Mouse (Mus musculus) forebrain, embryonic 12.5 days (tissue): ENCODE measurements around the gene Olfr1230. TPM values are rescaled to one million over a fixed set of nuclear protein-coding genes. Genes with fewer than 3 reads are reported as not detected.

ENCODE experiments used
- ATAC-seq: fragments of 200-750 bp; cut with Nextera tagmentation; 2 replicates; pipeline ENCODE4 v1.8.0; 2017; ENCODE audit warnings: moderate TSS enrichment; ENCODE audit not compliant: low FRiP score
- H3K27ac ChIP-seq: fragments of 300-500 bp; sonication (generic); 2 replicates; pipeline ENCODE4 v1.5.1; 2016; ENCODE audit warnings: mild to moderate bottlenecking
- H3K27me3 ChIP-seq: fragments of 300-500 bp; sonication (generic); 2 replicates; pipeline ENCODE4 v1.6.1; 2016; ENCODE audit warnings: mild to moderate bottlenecking
- H3K36me3 ChIP-seq: fragments of 300-500 bp; sonication (generic); replicated peaks from 2 replicates; pipeline ENCODE4 v1.6.1; 2016; ENCODE audit warnings: mild to moderate bottlenecking
- H3K4me1 ChIP-seq: fragments of 300-500 bp; sonication (generic); 2 replicates; pipeline ENCODE4 v1.6.1; 2016
- H3K4me2 ChIP-seq: fragments of 300-500 bp; sonication (generic); 2 replicates; pipeline ENCODE4 v1.6.1; 2016; ENCODE audit warnings: mild to moderate bottlenecking, moderate library complexity
- H3K4me3 ChIP-seq: fragments of 300-500 bp; sonication (generic); replicated peaks from 2 replicates; pipeline ENCODE4 v1.5.1; 2016; ENCODE audit warnings: mild to moderate bottlenecking
- H3K9ac ChIP-seq: fragments of 300-500 bp; sonication (generic); 2 replicates; pipeline ENCODE4 v1.6.1; 2016; ENCODE audit warnings: mild to moderate bottlenecking
- H3K9me3 ChIP-seq: fragments of 300-500 bp; sonication (generic); 2 replicates; pipeline ENCODE4 v1.6.1; 2016
- WGBS: fragments of 180-500 bp; shearing (Covaris S2); methylation state at CpG from one replicate; pipeline ENCODE4 v1.1.7; 2016; 5-methylcytosine and 5-hydroxymethylcytosine counted together
- polyA plus RNA-seq: library from polyadenylated mRNA; unstranded; fragments of >200 nt; fragmentation: Nextera tagmentation; extraction: Ambion mirVana; gene quantifications from 2 replicates; pipeline ENCODE4 v1.2.1, GENCODE M21; 2016

The Olfr1230 gene
- not detected in 2 replicates for polyA plus RNA-seq

- 86% methylated on average over 1 of the region's 1 CpGs for whole genome bisulfite sequencing
- no peak for ATAC-seq
- H3K9ac ChIP-seq = no peak within 1 kb of the TSS
- no peaks in the 10 kb centered on the region for H3K4me1 ChIP-seq
- no peaks in the 10 kb centered on the region for H3K27me3 ChIP-seq
- no peaks in the 10 kb centered on the region for H3K36me3 ChIP-seq
- no peak within 1 kb of the TSS for H3K27ac ChIP-seq
- no peak within 1 kb of the TSS for H3K4me3 ChIP-seq
- no peaks in the 10 kb centered on the region for H3K9me3 ChIP-seq
- no peak within 1 kb of the TSS for H3K4me2 ChIP-seq
Measured at GRCm38 (mm10) chr2:89297168-89297567, at the start of gene Olfr1230. Olfr1230 (minus strand) TSS chr2:89297268.

- H3K4me2 ChIP-seq = no peak within 1 kb of the TSS
- no peaks in the 10 kb centered on the region for H3K36me3 ChIP-seq
- H3K4me1 ChIP-seq = no peaks in the 10 kb centered on the region
- no peaks in the 10 kb centered on the region for H3K9me3 ChIP-seq
- ATAC-seq = no peak
- no peak within 1 kb of the TSS for H3K27ac ChIP-seq
- no peaks in the 10 kb centered on the region for H3K27me3 ChIP-seq
- H3K4me3 ChIP-seq = no peak within 1 kb of the TSS
- no peak within 1 kb of the TSS for H3K9ac ChIP-seq
Measured at GRCm38 (mm10) chr2:89342298-89342697, 45.2 kb upstream of the Olfr1230 start, which contains the start of gene Olfr1233. Olfr1233 (minus strand) TSS chr2:89342398.

- Histone ChIP-seq H3K4me3 (no peak within 1 kb of the TSS), H3K4me2 (no peak within 1 kb of the TSS)
- no peak for ATAC-seq
Measured at GRCm38 (mm10) chr2:89329575-89329974, 32.5 kb upstream of the Olfr1230 start, which contains the start of gene Olfr1232. Olfr1232 (minus strand) TSS chr2:89329675.

DNA sequence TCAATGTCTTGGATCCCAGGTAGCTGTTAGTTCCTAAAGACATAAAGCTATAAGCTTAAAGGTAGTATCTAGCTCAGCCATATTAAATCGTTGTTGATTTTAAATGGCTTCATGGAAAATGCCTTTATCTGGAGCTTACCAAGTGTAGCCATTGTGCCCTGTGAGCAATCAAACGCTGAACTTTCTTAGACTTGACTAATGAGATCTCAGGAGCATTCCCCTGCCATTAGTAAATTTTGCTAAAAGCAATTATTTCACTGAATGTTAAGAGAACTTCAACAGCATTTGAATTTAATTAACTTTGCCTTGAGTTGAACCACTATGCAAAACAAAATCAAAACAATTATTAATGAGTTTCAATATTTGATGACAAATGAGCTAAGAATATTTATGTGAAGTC lies 9.9 kb upstream of the Olfr1230 start, which contains the start of gene Olfr1231:
Olfr1231 (minus strand) TSS at position 101 of the 400 bp plus-strand sequence.
- WGBS = 66% methylated on average over 2 of the region's 2 CpGs
- H3K9me3 ChIP-seq = no peaks in the 10 kb centered on the region
- no peak within 1 kb of the TSS for H3K4me2 ChIP-seq
- H3K27ac ChIP-seq = no peak within 1 kb of the TSS
- no peak within 1 kb of the TSS for H3K4me3 ChIP-seq
- H3K4me1 ChIP-seq = no peaks in the 10 kb centered on the region
- no peaks in the 10 kb centered on the region for H3K27me3 ChIP-seq
- no peaks in the 10 kb centered on the region for H3K36me3 ChIP-seq
- no peak for ATAC-seq
- no peak within 1 kb of the TSS for H3K9ac ChIP-seq

More at GRCm38 (mm10) chr2:89329575-89329974, 32.5 kb upstream of the Olfr1230 start, which contains the start of gene Olfr1232:
- Histone ChIP-seq H3K36me3 (no peaks in the 10 kb centered on the region), H3K4me1 (no peaks in the 10 kb centered on the region), H3K27me3 (no peaks in the 10 kb centered on the region), H3K9me3 (no peaks in the 10 kb centered on the region), H3K9ac (no peak within 1 kb of the TSS), H3K27ac (no peak within 1 kb of the TSS)

DNA sequence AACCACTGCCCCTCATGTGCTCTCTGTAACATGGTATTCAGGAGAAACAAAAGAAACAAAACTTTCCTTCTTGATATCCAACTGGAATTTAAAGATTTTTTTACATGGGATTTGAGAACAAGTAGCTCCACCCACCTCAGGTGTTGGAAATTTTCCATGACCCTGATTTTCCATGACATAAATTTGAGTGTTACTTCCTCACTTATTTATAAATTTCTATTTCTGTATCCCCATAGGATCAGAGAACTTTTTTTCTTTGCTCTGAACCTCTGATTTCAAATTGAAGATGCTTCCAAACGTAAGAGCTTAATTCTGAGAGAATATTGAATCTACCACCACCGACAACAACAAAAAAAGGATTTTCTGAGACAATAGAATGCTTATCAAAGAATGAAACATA lies 9.2 kb downstream of the Olfr1230 start, which contains the start of gene Olfr1229:
Olfr1229 (minus strand) TSS at position 101 of the 400 bp plus-strand sequence.
- WGBS = 79% methylated on average over 2 of the region's 2 CpGs
- H3K4me3 ChIP-seq = no peak within 1 kb of the TSS
- no peak within 1 kb of the TSS for H3K4me2 ChIP-seq
- no peaks in the 10 kb centered on the region for H3K4me1 ChIP-seq
- H3K9me3 ChIP-seq = no peaks in the 10 kb centered on the region
- no peak for ATAC-seq
- no peaks in the 10 kb centered on the region for H3K27me3 ChIP-seq
- no peak within 1 kb of the TSS for H3K9ac ChIP-seq
- H3K27ac ChIP-seq = no peak within 1 kb of the TSS
- no peaks in the 10 kb centered on the region for H3K36me3 ChIP-seq

DNA sequence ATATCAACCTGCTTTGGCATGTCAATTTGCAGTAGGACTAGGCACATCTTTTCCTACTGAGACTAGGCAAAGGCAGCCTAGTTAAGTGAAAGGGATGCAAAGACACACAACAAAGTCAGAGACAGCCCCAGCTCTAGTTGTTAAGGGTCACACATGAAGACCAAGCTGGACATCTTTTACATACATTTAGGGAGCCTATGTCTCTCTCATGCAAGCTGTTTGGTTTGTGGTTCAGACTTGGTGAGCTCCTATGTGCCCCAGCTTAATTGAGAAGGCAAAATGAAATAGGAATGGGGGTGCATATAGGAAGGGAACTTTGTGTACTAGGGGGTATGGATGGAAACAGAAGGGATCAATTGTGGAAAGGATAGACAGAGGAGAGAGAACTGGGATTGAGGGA lies 43.1 kb downstream of the Olfr1230 start, which contains the start of gene Olfr1228:
Olfr1228 (minus strand) TSS at position 101 of the 400 bp plus-strand sequence.
- Histone ChIP-seq H3K4me3 (no peak within 1 kb of the TSS), H3K9me3 (no peaks in the 10 kb centered on the region), H3K36me3 (no peaks in the 10 kb centered on the region), H3K27ac (no peak within 1 kb of the TSS), H3K4me2 (no peak within 1 kb of the TSS), H3K9ac (no peak within 1 kb of the TSS), H3K4me1 (no peaks in the 10 kb centered on the region), H3K27me3 (no peaks in the 10 kb centered on the region)
- no peak for ATAC-seq

Other genes starting within 250 kb of the Olfr1230 start
- gene Olfr1218, start 236.1 kb downstream of the Olfr1230 start, polyA plus RNA-seq = not detected in 2 replicates
- not detected in 2 replicates for gene Olfr1219, start 213.8 kb downstream of the Olfr1230 start, polyA plus RNA-seq
- not detected in 2 replicates for gene Olfr1220, start 190.4 kb downstream of the Olfr1230 start, polyA plus RNA-seq
- gene Olfr1221, start 180.0 kb downstream of the Olfr1230 start, polyA plus RNA-seq = not detected in 2 replicates
- gene Olfr1222, start 164.2 kb downstream of the Olfr1230 start, polyA plus RNA-seq = not detected in 2 replicates
- gene Olfr1223, start 145.7 kb downstream of the Olfr1230 start, polyA plus RNA-seq = not detected in 2 replicates
- gene Olfr1224-ps1, start 133.2 kb downstream of the Olfr1230 start, polyA plus RNA-seq = not detected in 2 replicates
- not detected in 2 replicates for gene Olfr1225, start 122.6 kb downstream of the Olfr1230 start, polyA plus RNA-seq
- gene Olfr1226, start 97.2 kb downstream of the Olfr1230 start, polyA plus RNA-seq = not detected in 2 replicates
- not detected in 2 replicates for gene Olfr1228, start 43.2 kb downstream of the Olfr1230 start, polyA plus RNA-seq
- gene Olfr1229, start 9.3 kb downstream of the Olfr1230 start, polyA plus RNA-seq = not detected in 2 replicates
- not detected in 2 replicates for gene Olfr1231, start 9.8 kb upstream of the Olfr1230 start, polyA plus RNA-seq
- gene Olfr1232, start 32.4 kb upstream of the Olfr1230 start, polyA plus RNA-seq = not detected in 2 replicates
- gene Olfr1233, start 45.1 kb upstream of the Olfr1230 start, polyA plus RNA-seq = not detected in 2 replicates
- not detected in 2 replicates for gene Olfr1234, start 67.6 kb upstream of the Olfr1230 start, polyA plus RNA-seq
- not detected in 2 replicates for gene Olfr1238, start 112.4 kb upstream of the Olfr1230 start, polyA plus RNA-seq
- gene Olfr1239, start 123.1 kb upstream of the Olfr1230 start, polyA plus RNA-seq = not detected in 2 replicates
- gene Olfr1240, start 145.7 kb upstream of the Olfr1230 start, polyA plus RNA-seq = not detected in 2 replicates
- gene Olfr1241, start 189.9 kb upstream of the Olfr1230 start, polyA plus RNA-seq = not detected in 2 replicates
- not detected in 2 replicates for gene Olfr1242, start 201.1 kb upstream of the Olfr1230 start, polyA plus RNA-seq
- gene Olfr1243, start 234.2 kb upstream of the Olfr1230 start, polyA plus RNA-seq = not detected in 2 replicates